Mouse (Mus musculus) hindbrain, embryonic 15.5 days (tissue): ENCODE data around the gene Foxf2. TPM values are rescaled to one million over a fixed set of nuclear protein-coding genes. Genes with fewer than 3 reads are reported as not detected.
A peak's percentile ranks its signal among the peaks of the same experiment; 100 is the strongest.

ENCODE experiments used
- ATAC-seq: fragments of 200-750 bp; cut with Nextera tagmentation; 2 replicates; pipeline ENCODE4 v1.8.0; 2017; ENCODE audit warnings: low read depth, moderate number of reproducible peaks, moderate TSS enrichment; ENCODE audit not compliant: low FRiP score
- H3K27ac ChIP-seq: fragments of 300-500 bp; sonication (generic); replicated peaks from 2 replicates; pipeline ENCODE4 v1.5.1; 2015; ENCODE audit warnings: mild to moderate bottlenecking, inconsistent platforms
- H3K27me3 ChIP-seq: fragments of 300-500 bp; sonication (generic); 2 replicates; pipeline ENCODE4 v1.6.1; 2015; ENCODE audit warnings: control low read depth, inconsistent platforms
- H3K36me3 ChIP-seq: fragments of 300-500 bp; sonication (generic); 2 replicates; pipeline ENCODE4 v1.6.1; 2015; ENCODE audit warnings: control low read depth, inconsistent platforms
- H3K4me1 ChIP-seq: fragments of 300-500 bp; sonication (generic); replicated peaks from 2 replicates; pipeline ENCODE4 v1.6.1; 2015; ENCODE audit warnings: control low read depth, inconsistent platforms
- H3K4me2 ChIP-seq: fragments of 300-500 bp; sonication (generic); 2 replicates; pipeline ENCODE4 v1.6.1; 2015; ENCODE audit warnings: moderate library complexity, mild to moderate bottlenecking, inconsistent platforms
- H3K4me3 ChIP-seq: fragments of 300-500 bp; sonication (generic); 2 replicates; pipeline ENCODE4 v1.5.1; 2015; ENCODE audit warnings: mild to moderate bottlenecking, inconsistent platforms
- H3K9ac ChIP-seq: fragments of 300-500 bp; sonication (generic); 2 replicates; pipeline ENCODE4 v1.6.1; 2015; ENCODE audit warnings: inconsistent platforms
- H3K9me3 ChIP-seq: fragments of 300-500 bp; sonication (generic); 2 replicates; pipeline ENCODE4 v1.6.1; 2016; ENCODE audit warnings: control low read depth, inconsistent platforms
- WGBS: fragments of 180-500 bp; shearing (Covaris S2); methylation state at CpG from one replicate; pipeline ENCODE4 v1.1.7; 2015; 5-methylcytosine and 5-hydroxymethylcytosine counted together
- microRNA-seq: library from miRNA; unstranded; fragments of <30 nt; microRNA quantifications from one replicate; pipeline ENCODE4, GENCODE M21; 2016
- polyA plus RNA-seq: library from polyadenylated mRNA; unstranded; fragments of >200 nt; fragmentation: Nextera tagmentation; extraction: Ambion mirVana; gene quantifications from 2 replicates; pipeline ENCODE4 v1.2.1, GENCODE M21; 2015

Gene Foxf2
- polyA plus RNA-seq, 1 experiment from 2014 or later, result 5.2 TPM

- no peak for ATAC-seq
- Histone ChIP-seq H3K4me3 (no peak overlapping the region), H3K9me3 (no peaks in the 10 kb centered on the region), H3K27ac (no peak overlapping the region), H3K27me3 (no peaks in the 10 kb centered on the region), H3K4me2 (no peak overlapping the region), H3K9ac (no peak overlapping the region), H3K36me3 (no peaks in the 10 kb centered on the region), H3K4me1 (no peaks in the 10 kb centered on the region)
- WGBS, result 84% methylated on average over 4 of the region's 4 CpGs
Measured at GRCm38 (mm10) chr13:31658212-31658611, 32.6 kb downstream of the Foxf2 start.

- Histone ChIP-seq H3K36me3 (no peaks in the 10 kb centered on the region), H3K4me3 (no peak overlapping the region), H3K27ac (no peak overlapping the region), H3K27me3 (no peaks in the 10 kb centered on the region), H3K4me1 (no peaks in the 10 kb centered on the region), H3K4me2 (no peak overlapping the region), H3K9me3 (no peaks in the 10 kb centered on the region), H3K9ac (no peak overlapping the region)
- 8% methylated on average over 3 of the region's 3 CpGs for WGBS
- ATAC-seq, result peak; percentile 65; the same call in 1 of the 2 replicates
Measured at GRCm38 (mm10) chr13:31658963-31659362, 33.3 kb downstream of the Foxf2 start.

DNA sequence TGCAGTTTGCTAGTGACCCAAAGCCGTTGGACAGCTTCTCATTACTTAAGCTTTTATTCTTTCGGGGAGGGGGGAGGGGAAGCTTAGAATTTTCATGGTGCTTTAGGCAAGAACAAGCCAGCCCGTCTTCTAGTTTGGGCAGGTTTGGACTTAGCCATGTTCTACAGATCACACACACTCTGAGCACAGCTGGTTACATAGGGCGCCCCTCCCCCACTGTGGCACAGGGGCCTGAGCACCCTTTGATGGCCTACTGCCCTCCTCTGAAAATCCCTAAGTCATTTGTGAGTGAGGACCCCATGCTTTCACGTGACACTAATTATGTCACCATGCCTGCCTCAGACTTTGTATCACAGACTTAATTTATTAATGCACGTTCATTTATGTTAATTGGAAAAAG is 35.6 kb downstream of the Foxf2 start:
- H3K36me3 ChIP-seq, result no peaks in the 10 kb centered on the region
- no peak overlapping the region for H3K9ac ChIP-seq
- no peaks in the 10 kb centered on the region for H3K27me3 ChIP-seq
- no peak overlapping the region for H3K4me2 ChIP-seq
- H3K4me1 ChIP-seq, result no peaks in the 10 kb centered on the region
- H3K4me3 ChIP-seq, result no peak overlapping the region
- WGBS, result 57% methylated on average over 6 of the region's 6 CpGs
- no peak for ATAC-seq
- H3K27ac ChIP-seq, result no peak overlapping the region
- no peaks in the 10 kb centered on the region for H3K9me3 ChIP-seq

DNA sequence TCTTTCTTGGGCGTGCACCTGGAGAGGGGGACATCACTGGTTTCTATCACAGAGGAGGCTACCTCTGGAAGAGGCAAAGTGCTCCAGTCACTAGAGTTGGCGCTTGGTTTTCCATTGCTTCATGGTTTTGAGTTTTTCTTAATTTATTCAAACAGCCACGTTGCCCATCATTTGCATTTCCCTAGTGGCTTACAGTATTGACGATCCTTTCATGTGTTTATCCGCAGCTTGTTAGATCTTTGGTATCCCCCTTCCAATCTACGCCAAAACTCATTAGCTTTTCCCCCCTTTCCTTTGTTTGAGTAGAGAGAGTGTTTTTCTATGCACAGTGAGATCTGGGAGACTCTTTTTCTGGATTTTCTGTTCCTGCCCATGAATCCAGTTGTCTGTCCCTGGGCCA is 39.8 kb downstream of the Foxf2 start:
- H3K27me3 ChIP-seq, result no peaks in the 10 kb centered on the region
- ATAC-seq, result no peak

GRCm38 (mm10) chr13:31667919-31668524 is 42.4 kb downstream of the Foxf2 start:
- 0 out of 2 replicates have a peak, but pooled peaks have one; percentile 6 for ATAC-seq
- 70% methylated on average over 6 of the region's 6 CpGs for WGBS
- H3K4me3 ChIP-seq, result no peak overlapping the region

More for the DNA sequence above, 39.8 kb downstream of the Foxf2 start:
- no peak overlapping the region for H3K4me3 ChIP-seq
- H3K36me3 ChIP-seq, result no peaks in the 10 kb centered on the region
- WGBS, result 52% methylated on average over 6 of the region's 6 CpGs
- no peaks in the 10 kb centered on the region for H3K4me1 ChIP-seq
- H3K9me3 ChIP-seq, result no peaks in the 10 kb centered on the region
- H3K4me2 ChIP-seq, result no peak overlapping the region
- H3K9ac ChIP-seq, result no peak overlapping the region
- H3K27ac ChIP-seq, result no peak overlapping the region

GRCm38 (mm10) chr13:31672093-31672492 is 46.5 kb downstream of the Foxf2 start:
- WGBS, result 67% methylated on average over 3 of the region's 3 CpGs

More at GRCm38 (mm10) chr13:31667919-31668524, 42.4 kb downstream of the Foxf2 start:
- Histone ChIP-seq H3K27ac (no peak overlapping the region), H3K4me2 (no peak overlapping the region), H3K36me3 (no peaks in the 10 kb centered on the region), H3K4me1 (no peaks in the 10 kb centered on the region), H3K9me3 (no peaks in the 10 kb centered on the region), H3K27me3 (no peaks in the 10 kb centered on the region), H3K9ac (no peak overlapping the region)

More at GRCm38 (mm10) chr13:31672093-31672492, 46.5 kb downstream of the Foxf2 start:
- no peaks in the 10 kb centered on the region for H3K4me1 ChIP-seq
- no peak overlapping the region for H3K4me2 ChIP-seq
- no peak overlapping the region for H3K4me3 ChIP-seq
- no peaks in the 10 kb centered on the region for H3K9me3 ChIP-seq
- no peaks in the 10 kb centered on the region for H3K27me3 ChIP-seq
- H3K36me3 ChIP-seq, result no peaks in the 10 kb centered on the region
- no peak overlapping the region for H3K9ac ChIP-seq
- peak; percentile 54; the same call in 1 of the 2 replicates for ATAC-seq
- no peak overlapping the region for H3K27ac ChIP-seq

Small RNA genes within 50 kb of the gene (microRNA-seq; reads per million reads assigned to microRNA genes)
- not detected for gene Gm27516

Other genes starting within 250 kb of the Foxf2 start
- 2.0 and 2.4 TPM in 2 replicates for gene Foxq1, start 69.7 kb upstream of the Foxf2 start, polyA plus RNA-seq
- gene A530084C06Rik, start 66.5 kb upstream of the Foxf2 start, polyA plus RNA-seq, result not detected in 2 replicates
- gene Foxc1, start 180.8 kb downstream of the Foxf2 start, polyA plus RNA-seq, result 1.4 and 2.0 TPM in 2 replicates